Mouse (Mus musculus): Measurements from ENCODE around the gene Xirp1.

The Xirp1 gene

GRCm38 (mm10) chr9:119972166-119972565, 51.2 kb downstream of the Xirp1 start:
- DNase-seq (ENCODE audit: low read depth, low spot score) = no peak

GRCm38 (mm10) chr9:119970763-119971656, 52.4 kb downstream of the Xirp1 start:
- no peak for DNase-seq (ENCODE audit: low read depth, low spot score)

- no peak for DNase-seq (ENCODE audit: low read depth, low spot score)
Measured at GRCm38 (mm10) chr9:119970221-119970620, 53.2 kb downstream of the Xirp1 start.

- DNase-seq (ENCODE audit: low read depth, low spot score) = no peak
Measured at GRCm38 (mm10) chr9:119969811-119970210, 53.6 kb downstream of the Xirp1 start.

GRCm38 (mm10) chr9:119966221-119966910, 57.0 kb downstream of the Xirp1 start:
- no peak for DNase-seq (ENCODE audit: low read depth, low spot score)

DNA sequence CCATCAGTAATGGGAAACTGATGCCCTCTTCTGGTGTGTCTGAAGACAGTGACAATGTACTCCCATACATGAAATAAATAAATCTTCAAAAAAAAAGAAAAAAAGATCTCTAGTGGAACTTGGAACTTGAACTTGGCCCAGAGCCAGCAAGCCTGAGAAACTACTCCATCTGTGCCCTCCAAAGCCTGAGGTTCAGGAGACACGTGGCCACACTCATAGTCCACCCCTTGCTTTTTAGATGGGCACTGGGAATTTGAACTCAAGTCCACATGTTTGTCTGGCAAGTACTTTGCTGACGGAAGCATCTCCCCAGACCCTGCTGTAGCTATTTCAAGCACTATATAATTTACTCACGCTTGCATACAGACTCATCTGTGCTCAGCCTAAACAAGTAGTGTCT, 58.2 kb downstream of the Xirp1 start:
- DNase-seq (ENCODE audit: low read depth, low spot score) = no peak

DNA sequence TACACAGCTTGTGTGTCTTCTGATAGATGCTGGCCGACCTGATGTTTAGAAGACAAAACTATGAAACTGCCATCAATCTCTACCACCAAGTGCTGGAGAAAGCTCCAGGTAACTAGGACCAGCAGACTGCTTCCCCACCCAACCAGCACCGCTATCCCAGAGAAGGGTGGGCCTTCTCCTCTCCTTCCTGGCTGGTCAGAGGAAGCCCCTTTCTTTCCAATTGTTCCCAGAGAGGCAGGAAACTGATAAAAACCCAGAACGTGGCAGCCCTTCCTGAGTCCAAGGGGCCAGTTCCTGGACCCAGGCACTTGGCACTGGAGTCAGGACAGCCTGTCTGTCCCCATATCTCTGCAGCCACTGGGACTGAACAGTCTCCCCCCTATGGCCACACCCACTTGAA, 59.2 kb downstream of the Xirp1 start:
- no peak for DNase-seq (ENCODE audit: low read depth, low spot score)
